Mouse (Mus musculus): ENCODE results near the gene Itpkc. TPM values are rescaled to one million over a fixed set of nuclear protein-coding genes. Genes with fewer than 3 reads are reported as not detected.

Gene Itpkc
- total and polyA plus RNA-seq, 3 experiments: 10.1 to 15.5 (median 12.7) TPM

DNA sequence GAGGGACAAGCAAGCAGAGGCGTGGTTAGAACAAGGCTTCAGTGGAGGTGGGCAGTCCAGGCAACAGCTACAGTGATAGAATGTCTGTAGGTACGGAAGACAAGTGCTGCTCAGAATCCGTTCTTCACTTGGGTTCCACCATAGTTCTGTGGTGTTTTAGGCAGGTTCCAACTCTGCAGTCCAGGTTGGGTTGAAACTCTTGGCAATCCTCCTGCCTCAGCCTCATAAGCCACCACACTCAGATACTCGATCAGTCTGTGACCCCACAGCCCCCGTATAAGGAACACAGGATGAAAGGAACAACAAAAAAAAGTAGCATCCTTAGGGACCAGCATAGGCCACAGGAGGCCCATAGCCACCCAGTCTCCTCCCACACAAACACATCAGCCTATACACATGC, 36.0 kb downstream of the Itpkc start:
- DNase-seq: no peak

GRCm38 (mm10) chr7:27189271-27189931, 39.1 kb downstream of the Itpkc start:
- no peak for DNase-seq

DNA sequence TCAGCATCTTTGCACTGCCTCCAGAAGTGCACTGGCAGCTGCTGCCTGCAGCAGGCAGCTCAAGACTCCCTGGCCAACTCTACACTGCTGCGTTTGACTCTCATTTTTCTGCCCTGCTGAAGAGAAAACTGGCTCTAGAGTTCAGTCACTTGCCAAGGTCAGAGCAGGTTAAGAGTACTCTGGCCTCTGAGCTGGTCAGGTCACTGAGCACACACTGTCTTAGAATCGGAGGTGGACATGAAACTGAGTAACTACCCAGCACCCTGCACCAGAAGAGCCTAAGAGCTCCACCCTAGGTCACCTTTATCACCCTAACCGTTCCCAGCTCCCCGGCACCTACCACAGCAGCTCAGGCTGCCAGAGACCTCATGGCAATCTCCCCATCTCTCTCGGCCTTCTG, 42.5 kb downstream of the Itpkc start:
- DNase-seq: no peak

- no peak for DNase-seq
Observed at GRCm38 (mm10) chr7:27184964-27185363, 43.5 kb downstream of the Itpkc start.

DNA sequence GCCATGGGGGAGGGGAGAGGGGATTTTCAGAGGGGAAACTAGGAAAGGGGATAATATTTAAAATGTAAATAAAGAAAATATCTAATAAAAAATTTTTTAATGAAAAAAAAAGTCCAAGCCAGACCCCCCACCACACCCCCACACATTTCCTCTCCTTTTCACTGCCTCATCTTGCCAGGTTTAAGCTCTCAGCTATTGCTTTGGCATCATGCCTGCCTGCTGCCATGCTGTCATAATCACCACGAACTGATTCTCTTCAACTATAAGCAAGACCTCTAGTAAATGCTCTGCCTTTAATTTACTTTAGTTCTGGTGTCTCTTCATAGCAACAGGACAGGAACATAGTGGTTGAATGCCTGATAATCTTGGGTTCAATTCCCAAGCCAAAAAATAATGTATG, 46.0 kb downstream of the Itpkc start:
- DNase-seq: no peak

GRCm38 (mm10) chr7:27180837-27181695, 47.4 kb downstream of the Itpkc start, which contains the start of the genes Gm21983 and Mia:
Gm21983 (minus strand) TSS chr7:27181086.
Mia (minus strand) TSS chr7:27181157.
- DNase-seq: no peak

DNA sequence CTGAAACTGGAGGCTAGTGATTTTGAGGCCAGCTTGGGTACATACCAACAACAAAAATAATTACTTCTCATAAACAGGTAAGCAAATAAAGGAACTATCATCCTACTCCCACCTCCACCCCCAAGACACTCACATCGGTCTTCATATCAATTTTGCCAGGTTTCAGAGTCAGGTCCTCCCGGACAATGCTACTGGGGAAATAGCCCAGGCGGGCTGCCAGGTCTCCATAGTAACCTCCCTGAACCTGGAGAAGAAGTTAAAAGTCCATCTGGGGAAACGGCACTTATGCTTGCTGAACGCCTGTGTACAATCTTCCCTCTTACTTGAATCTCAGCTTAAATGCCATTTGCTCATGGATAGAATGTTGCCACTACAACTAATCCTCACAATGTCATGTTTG, 48.4 kb downstream of the Itpkc start:
- peak; percentile 72 for DNase-seq

GRCm38 (mm10) chr7:27179217-27179918, 49.1 kb downstream of the Itpkc start:
- no peak for DNase-seq

GRCm38 (mm10) chr7:27178324-27179216, 49.9 kb downstream of the Itpkc start, which contains the start of gene Rab4b:
Rab4b (minus strand) TSS chr7:27178896.
- DNase-seq: peak; percentile 99

DNA sequence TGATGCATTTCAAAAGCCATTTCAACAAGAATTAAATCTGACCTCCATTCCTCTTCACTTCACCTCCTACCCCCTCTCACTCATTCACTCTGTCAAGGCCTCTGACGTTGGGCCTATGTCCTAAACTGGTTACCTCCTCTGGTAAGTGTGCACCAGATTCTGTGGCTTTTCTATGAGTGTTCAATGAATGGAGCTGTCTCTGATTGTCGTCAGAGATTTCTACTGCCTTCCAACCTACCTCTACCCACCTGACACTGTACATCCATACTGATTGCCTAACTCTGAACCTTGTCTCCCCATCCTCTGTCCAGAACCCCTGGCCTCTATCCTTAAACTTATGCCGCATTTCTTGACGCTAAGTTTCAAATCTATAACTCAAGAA, 50.5 kb downstream of the Itpkc start:
- DNase-seq: no peak

- no peak for DNase-seq
Observed at GRCm38 (mm10) chr7:27174896-27175295, 53.6 kb downstream of the Itpkc start.

- no peak for DNase-seq
Observed at GRCm38 (mm10) chr7:27174496-27174895, 54.0 kb downstream of the Itpkc start.

DNA sequence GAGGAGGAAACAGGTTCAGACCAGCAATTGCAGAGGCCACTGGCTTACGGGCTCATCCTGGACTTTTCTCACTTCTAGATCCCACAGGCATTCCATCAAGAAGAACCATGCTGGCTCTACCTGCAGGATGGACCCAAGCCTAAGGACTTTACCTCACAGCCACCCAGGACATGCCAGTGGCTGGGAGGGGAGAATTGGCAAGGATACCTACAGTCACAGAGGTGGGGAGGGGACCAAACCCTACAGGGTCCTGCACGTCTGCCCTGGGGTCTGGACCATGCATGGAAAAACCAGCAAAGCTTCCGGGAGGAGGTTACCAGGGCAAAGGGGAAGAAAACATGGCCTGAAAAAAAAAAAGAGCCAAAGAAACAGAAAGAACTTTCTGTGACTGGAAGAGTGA, 57.5 kb downstream of the Itpkc start:
- no peak for DNase-seq

GRCm38 (mm10) chr7:27168371-27168770, 60.1 kb downstream of the Itpkc start:
- DNase-seq: no peak

DNA sequence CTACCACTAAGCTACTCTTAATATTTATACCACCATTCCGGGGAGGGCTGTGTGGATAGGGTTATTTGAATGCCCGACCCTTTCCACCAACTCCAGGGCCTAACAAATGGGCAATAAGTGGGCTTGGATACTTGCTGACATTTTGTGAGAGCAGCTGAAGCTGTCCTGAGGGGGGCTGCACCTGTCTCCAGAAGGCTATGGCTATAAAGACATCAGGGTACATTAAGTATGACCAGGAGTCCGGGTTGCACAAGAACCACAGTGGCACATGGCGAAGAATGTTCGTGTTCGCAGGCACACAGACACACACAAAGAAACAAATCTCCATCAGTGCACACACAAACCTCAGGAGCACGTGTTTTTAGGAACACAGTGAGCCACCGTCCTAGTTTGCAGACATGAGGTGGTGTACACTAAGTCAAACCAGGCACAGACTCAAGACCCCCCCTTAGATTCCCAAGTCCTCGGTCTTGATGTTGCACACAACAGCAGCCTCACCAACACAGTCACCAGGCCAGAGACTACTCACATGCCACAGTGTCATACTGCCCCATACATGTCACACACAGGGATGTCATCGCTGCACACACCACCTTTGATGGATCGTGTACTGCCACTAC, 60.9 kb downstream of the Itpkc start:
- no peak for DNase-seq

- peak; percentile 97 for DNase-seq
Observed at GRCm38 (mm10) chr7:27166614-27167474, 61.6 kb downstream of the Itpkc start, which contains the start of gene Egln2. Egln2 (minus strand) TSS chr7:27166802.

- DNase-seq: peak; percentile 97
Observed at GRCm38 (mm10) chr7:27166229-27166613, 62.2 kb downstream of the Itpkc start.

DNA sequence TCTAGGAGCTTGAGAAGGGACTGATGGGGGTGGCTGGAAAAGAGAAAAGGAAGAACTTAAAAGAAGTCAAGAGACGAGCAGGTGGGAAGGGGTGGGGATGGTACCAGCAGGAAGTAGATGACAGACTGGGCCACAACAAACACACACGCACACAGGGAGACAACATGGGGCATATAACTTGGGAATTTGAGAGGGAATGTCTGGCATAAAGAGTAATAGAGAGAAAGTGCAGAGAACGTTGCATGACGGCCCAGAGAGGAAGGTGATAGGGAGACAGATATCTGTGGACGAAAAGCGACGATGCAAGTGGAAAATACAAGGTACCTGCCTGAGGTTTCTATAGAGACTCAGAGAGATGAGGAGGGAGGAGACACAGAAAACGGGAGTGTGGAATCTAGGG, 62.8 kb downstream of the Itpkc start:
- no peak for DNase-seq

- peak; percentile 94 for DNase-seq
Observed at GRCm38 (mm10) chr7:27165007-27165655, 63.3 kb downstream of the Itpkc start.
